Mouse (Mus musculus): Measurements from ENCODE around the gene Rnf208. TPM values are rescaled to one million over a fixed set of nuclear protein-coding genes. Genes with fewer than 3 reads are reported as not detected.

The Rnf208 gene
- total and polyA plus RNA-seq, 2 experiments from 2014 or later: 157 to 240 TPM

- 79% methylated on average over 9 of the region's 9 CpGs for WGBS
- peaks cover 45% of the 10 kb centered on the region for H3K27me3 ChIP-seq (ENCODE audit: insufficient read depth, low read length)
- H3K4me3 ChIP-seq (ENCODE audit: low read depth, low read length): no peak overlapping the region
- no peak overlapping the region for H3K4me2 ChIP-seq (ENCODE audit: low read depth, low read length, poor library complexity, severe bottlenecking)
- peaks cover 11% of the 10 kb centered on the region; the same call in 1 of the 2 replicates for H3K4me1 ChIP-seq (ENCODE audit: insufficient read depth, low read length)
- H3K9ac ChIP-seq (replicated peaks; ENCODE audit: low read length, poor library complexity, severe bottlenecking): no peak overlapping the region
- no peak for TF ChIP-seq CTCF (IDR thresholded peaks at IDR 0.05)
- peaks cover 52% of the 10 kb centered on the region for H3K36me3 ChIP-seq (ENCODE audit: insufficient read depth, low read length)
- DNase-seq (ENCODE audit: low spot score): no peak
- ATAC-seq (ENCODE audit: low FRiP score): no peak
- H3K27ac ChIP-seq (ENCODE audit: low read depth, low read length): no peak overlapping the region
- H3K9me3 ChIP-seq (ENCODE audit: low read length): no peaks in the 10 kb centered on the region
Measured at GRCm38 (mm10) chr2:25293706-25294105, 51.7 kb downstream of the Rnf208 start.

Other genes with a start within 250 kb of the Rnf208 start
Only the 30 nearest of the 31 such genes appear.
- 266 and 278 TPM in 2 replicates for gene Nsmf, start 187.9 kb upstream of the Rnf208 start, total RNA-seq (2014; rRNA removed)
- gene Nsmf, start 187.9 kb upstream of the Rnf208 start, polyA plus RNA-seq (2015; fragmentation: Nextera tagmentation; extraction: Ambion mirVana): 182 and 187 TPM in 2 replicates
- gene Entpd8, start 162.0 kb upstream of the Rnf208 start, total RNA-seq (2014; rRNA removed): not detected in 2 replicates
- gene Entpd8, start 162.0 kb upstream of the Rnf208 start, polyA plus RNA-seq (2015; fragmentation: Nextera tagmentation; extraction: Ambion mirVana): not detected in 2 replicates
- gene Noxa1, start 147.1 kb upstream of the Rnf208 start, total RNA-seq (2014; rRNA removed): not detected in 2 replicates
- gene Noxa1, start 147.1 kb upstream of the Rnf208 start, polyA plus RNA-seq (2015; fragmentation: Nextera tagmentation; extraction: Ambion mirVana): not detected in 2 replicates
- 49.2 and 49.9 TPM in 2 replicates for gene Nrarp, start 61.5 kb upstream of the Rnf208 start, total RNA-seq (2014; rRNA removed)
- gene Nrarp, start 61.5 kb upstream of the Rnf208 start, polyA plus RNA-seq (2015; fragmentation: Nextera tagmentation; extraction: Ambion mirVana): 16.1 and 16.5 TPM in 2 replicates
- 1.7 and 3.5 TPM in 2 replicates for gene Tor4a, start 45.4 kb upstream of the Rnf208 start, total RNA-seq (2014; rRNA removed)
- 0.98 and 1.3 TPM in 2 replicates for gene Tor4a, start 45.4 kb upstream of the Rnf208 start, polyA plus RNA-seq (2015; fragmentation: Nextera tagmentation; extraction: Ambion mirVana)
- gene Nelfb, start 30.8 kb upstream of the Rnf208 start, total RNA-seq (2014; rRNA removed): 87.0 and 101 TPM in 2 replicates
- gene Nelfb, start 30.8 kb upstream of the Rnf208 start, polyA plus RNA-seq (2015; fragmentation: Nextera tagmentation; extraction: Ambion mirVana): 90.4 TPM in 2 replicates
- 0.38 TPM in 1 of 2 replicates, not detected in the other for gene Stpg3, start 27.6 kb upstream of the Rnf208 start, total RNA-seq (2014; rRNA removed)
- gene Stpg3, start 27.6 kb upstream of the Rnf208 start, polyA plus RNA-seq (2015; fragmentation: Nextera tagmentation; extraction: Ambion mirVana): not detected in 2 replicates
- not detected in 2 replicates for gene Fam166a, start 23.5 kb upstream of the Rnf208 start, total RNA-seq (2014; rRNA removed)
- 1.5 TPM in 1 of 2 replicates, not detected in the other for gene Fam166a, start 23.5 kb upstream of the Rnf208 start, polyA plus RNA-seq (2015; fragmentation: Nextera tagmentation; extraction: Ambion mirVana)
- gene Tubb4b, start 17.6 kb upstream of the Rnf208 start, total RNA-seq (2014; rRNA removed): 547 and 625 TPM in 2 replicates
- 461 and 501 TPM in 2 replicates for gene Tubb4b, start 17.6 kb upstream of the Rnf208 start, polyA plus RNA-seq (2015; fragmentation: Nextera tagmentation; extraction: Ambion mirVana)
- gene Slc34a3, start 7.9 kb upstream of the Rnf208 start, total RNA-seq (2014; rRNA removed): not detected in 2 replicates
- not detected in 2 replicates for gene Slc34a3, start 7.9 kb upstream of the Rnf208 start, polyA plus RNA-seq (2015; fragmentation: Nextera tagmentation; extraction: Ambion mirVana)
- gene Rnf224, start 5.5 kb upstream of the Rnf208 start, total RNA-seq (2014; rRNA removed): 0.33 TPM in 1 of 2 replicates, not detected in the other
- not detected in 2 replicates for gene Rnf224, start 5.5 kb upstream of the Rnf208 start, polyA plus RNA-seq (2015; fragmentation: Nextera tagmentation; extraction: Ambion mirVana)
- 1.2 TPM in 1 of 2 replicates, not detected in the other for gene Cysrt1, start 197 bp downstream of the Rnf208 start, total RNA-seq (2014; rRNA removed)
- 0.19 TPM in 1 of 2 replicates, not detected in the other for gene Cysrt1, start 197 bp downstream of the Rnf208 start, polyA plus RNA-seq (2015; fragmentation: Nextera tagmentation; extraction: Ambion mirVana)
- gene AL732309.1, start 4.6 kb downstream of the Rnf208 start, total RNA-seq (2014; rRNA removed): 7.3 and 12.3 TPM in 2 replicates
- gene AL732309.1, start 4.6 kb downstream of the Rnf208 start, polyA plus RNA-seq (2015; fragmentation: Nextera tagmentation; extraction: Ambion mirVana): 2.4 and 3.0 TPM in 2 replicates
- gene Tmem203, start 13.2 kb downstream of the Rnf208 start, total RNA-seq (2014; rRNA removed): 34.4 and 47.8 TPM in 2 replicates
- 20.0 and 22.7 TPM in 2 replicates for gene Tmem203, start 13.2 kb downstream of the Rnf208 start, polyA plus RNA-seq (2015; fragmentation: Nextera tagmentation; extraction: Ambion mirVana)
- 23.7 and 45.5 TPM in 2 replicates for gene Tprn, start 20.4 kb downstream of the Rnf208 start, total RNA-seq (2014; rRNA removed)
- 17.8 and 18.1 TPM in 2 replicates for gene Tprn, start 20.4 kb downstream of the Rnf208 start, polyA plus RNA-seq (2015; fragmentation: Nextera tagmentation; extraction: Ambion mirVana)
- 71.7 and 83.9 TPM in 2 replicates for gene Ssna1, start 30.2 kb downstream of the Rnf208 start, total RNA-seq (2014; rRNA removed)
- 158 and 172 TPM in 2 replicates for gene Ssna1, start 30.2 kb downstream of the Rnf208 start, polyA plus RNA-seq (2015; fragmentation: Nextera tagmentation; extraction: Ambion mirVana)
- gene Anapc2, start 30.2 kb downstream of the Rnf208 start, total RNA-seq (2014; rRNA removed): 35.0 and 39.3 TPM in 2 replicates
- 103 and 107 TPM in 2 replicates for gene Anapc2, start 30.2 kb downstream of the Rnf208 start, polyA plus RNA-seq (2015; fragmentation: Nextera tagmentation; extraction: Ambion mirVana)
- gene Tmem210, start 45.9 kb downstream of the Rnf208 start, total RNA-seq (2014; rRNA removed): not detected in 2 replicates
- not detected in 2 replicates for gene Tmem210, start 45.9 kb downstream of the Rnf208 start, polyA plus RNA-seq (2015; fragmentation: Nextera tagmentation; extraction: Ambion mirVana)
- not detected in 2 replicates for gene Lrrc26, start 47.7 kb downstream of the Rnf208 start, total RNA-seq (2014; rRNA removed)
- 0.23 and 0.26 TPM in 2 replicates for gene Lrrc26, start 47.7 kb downstream of the Rnf208 start, polyA plus RNA-seq (2015; fragmentation: Nextera tagmentation; extraction: Ambion mirVana)
- 120 and 146 TPM in 2 replicates for gene Grin1, start 76.9 kb downstream of the Rnf208 start, total RNA-seq (2014; rRNA removed)
- gene Grin1, start 76.9 kb downstream of the Rnf208 start, polyA plus RNA-seq (2015; fragmentation: Nextera tagmentation; extraction: Ambion mirVana): 71.5 and 72.3 TPM in 2 replicates
- 58.9 and 60.0 TPM in 2 replicates for gene Man1b1, start 90.1 kb downstream of the Rnf208 start, total RNA-seq (2014; rRNA removed)
- 42.2 and 53.1 TPM in 2 replicates for gene Man1b1, start 90.1 kb downstream of the Rnf208 start, polyA plus RNA-seq (2015; fragmentation: Nextera tagmentation; extraction: Ambion mirVana)
- 14.9 and 20.3 TPM in 2 replicates for gene Dpp7, start 114.1 kb downstream of the Rnf208 start, total RNA-seq (2014; rRNA removed)
- 22.7 and 26.2 TPM in 2 replicates for gene Dpp7, start 114.1 kb downstream of the Rnf208 start, polyA plus RNA-seq (2015; fragmentation: Nextera tagmentation; extraction: Ambion mirVana)
- 7.9 and 9.9 TPM in 2 replicates for gene Uap1l1, start 123.4 kb downstream of the Rnf208 start, total RNA-seq (2014; rRNA removed)
- 11.7 and 14.1 TPM in 2 replicates for gene Uap1l1, start 123.4 kb downstream of the Rnf208 start, polyA plus RNA-seq (2015; fragmentation: Nextera tagmentation; extraction: Ambion mirVana)
- 18.9 and 21.6 TPM in 2 replicates for gene Sapcd2, start 130.1 kb downstream of the Rnf208 start, total RNA-seq (2014; rRNA removed)
- 12.7 and 13.4 TPM in 2 replicates for gene Sapcd2, start 130.1 kb downstream of the Rnf208 start, polyA plus RNA-seq (2015; fragmentation: Nextera tagmentation; extraction: Ambion mirVana)
- 4.2 and 4.4 TPM in 2 replicates for gene Entpd2, start 153.6 kb downstream of the Rnf208 start, total RNA-seq (2014; rRNA removed)
- 10.4 and 10.6 TPM in 2 replicates for gene Entpd2, start 153.6 kb downstream of the Rnf208 start, polyA plus RNA-seq (2015; fragmentation: Nextera tagmentation; extraction: Ambion mirVana)
- 199 and 234 TPM in 2 replicates for gene Npdc1, start 157.1 kb downstream of the Rnf208 start, total RNA-seq (2014; rRNA removed)
- 470 and 481 TPM in 2 replicates for gene Npdc1, start 157.1 kb downstream of the Rnf208 start, polyA plus RNA-seq (2015; fragmentation: Nextera tagmentation; extraction: Ambion mirVana)
- 0.42 and 1.6 TPM in 2 replicates for gene Fut7, start 181.0 kb downstream of the Rnf208 start, total RNA-seq (2014; rRNA removed)
- 0.22 and 0.23 TPM in 2 replicates for gene Fut7, start 181.0 kb downstream of the Rnf208 start, polyA plus RNA-seq (2015; fragmentation: Nextera tagmentation; extraction: Ambion mirVana)
- 79.8 and 84.3 TPM in 2 replicates for gene Abca2, start 186.4 kb downstream of the Rnf208 start, total RNA-seq (2014; rRNA removed)
- gene Abca2, start 186.4 kb downstream of the Rnf208 start, polyA plus RNA-seq (2015; fragmentation: Nextera tagmentation; extraction: Ambion mirVana): 13.5 and 14.5 TPM in 2 replicates
- gene Clic3, start 214.6 kb downstream of the Rnf208 start, total RNA-seq (2014; rRNA removed): 0.61 and 0.66 TPM in 2 replicates
- 2.0 and 2.4 TPM in 2 replicates for gene Clic3, start 214.6 kb downstream of the Rnf208 start, polyA plus RNA-seq (2015; fragmentation: Nextera tagmentation; extraction: Ambion mirVana)
- 163 and 195 TPM in 2 replicates for gene Paxx, start 218.8 kb downstream of the Rnf208 start, total RNA-seq (2014; rRNA removed)
- 151 and 165 TPM in 2 replicates for gene Paxx, start 218.8 kb downstream of the Rnf208 start, polyA plus RNA-seq (2015; fragmentation: Nextera tagmentation; extraction: Ambion mirVana)